In the genomic region with DNA sequence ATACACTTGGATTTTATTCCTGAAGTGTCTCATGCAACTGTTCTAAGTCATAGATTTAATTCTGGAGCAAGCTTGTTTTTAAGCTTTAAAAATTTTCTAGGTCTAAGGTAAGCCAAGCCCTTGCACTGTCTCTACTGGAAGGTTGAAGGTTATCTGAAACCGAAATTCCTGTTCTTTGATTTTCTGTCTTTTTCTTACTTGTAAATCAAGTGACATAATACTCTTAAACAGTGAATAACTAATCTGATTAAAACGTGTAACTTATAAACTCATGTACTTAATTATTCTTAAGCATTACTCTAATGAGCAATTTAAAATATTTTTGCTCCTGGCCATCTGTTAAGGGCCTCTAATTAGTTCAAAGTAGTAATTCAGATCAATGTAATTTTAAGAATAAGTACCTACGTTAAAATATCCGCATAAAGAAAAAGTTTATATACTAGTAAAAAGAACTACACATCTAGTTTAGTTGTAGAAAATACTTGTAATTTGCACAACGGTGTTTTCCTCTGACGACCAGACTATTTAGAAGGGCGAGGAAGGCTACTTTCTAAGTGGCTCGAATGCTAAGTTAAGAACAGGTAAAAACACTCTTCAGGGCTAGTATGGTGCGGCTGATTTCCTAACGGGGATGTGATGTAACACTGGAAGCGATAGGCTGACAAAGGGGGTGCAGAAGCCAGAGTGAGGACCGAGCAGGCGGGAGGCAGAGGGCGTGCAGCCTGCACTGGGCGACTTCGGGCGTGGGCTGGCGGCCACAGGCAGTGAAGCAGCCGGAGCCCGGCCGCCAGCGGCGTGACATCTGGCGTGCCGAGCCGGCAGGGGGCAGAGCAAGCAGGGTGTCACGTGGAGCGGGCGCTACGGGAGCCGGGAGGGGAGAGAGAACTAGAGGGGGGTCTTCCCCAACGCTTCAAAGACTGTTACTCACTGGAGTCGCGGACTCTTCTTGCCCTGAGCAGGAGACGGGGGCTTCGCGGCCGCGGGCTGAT, we compare ENCODE assay signal across 8 mouse cellular contexts. TPM values are rescaled to one million over a fixed set of nuclear protein-coding genes. Genes with fewer than 3 reads are reported as not detected.
DNase-seq lines count a peak whose midpoint lies in the region; ATAC-seq and TF ChIP-seq lines count a peak whose summit lies in the region.

No protein-coding gene starts in this region.

- no peaks in the 10 kb centered on the region for H3K27me3 ChIP-seq in embryonic facial prominence, embryonic 13.5 days
- H3K27me3 ChIP-seq in limb, embryonic 14.5 days (ENCODE audit: control insufficient read depth, insufficient read depth, low read length): no peaks in the 10 kb centered on the region
- no peaks in the 10 kb centered on the region for H3K27me3 ChIP-seq in midbrain, postnatal 0 days (ENCODE audit: insufficient read depth, low read length)

- 1% methylated on average over 38 of the region's 39 CpGs for WGBS in embryonic facial prominence, embryonic 13.5 days
- 2% methylated on average over 32 of the region's 39 CpGs for WGBS in limb, embryonic 14.5 days
- WGBS in midbrain, postnatal 0 days: 2% methylated on average over 23 of the region's 39 CpGs

- no peaks in the 10 kb centered on the region for H3K36me3 ChIP-seq in embryonic facial prominence, embryonic 13.5 days
- no peaks in the 10 kb centered on the region for H3K36me3 ChIP-seq in limb, embryonic 14.5 days (ENCODE audit: control insufficient read depth, insufficient read depth, low read length)
- H3K36me3 ChIP-seq in midbrain, postnatal 0 days (ENCODE audit: insufficient read depth, low read length): no peaks in the 10 kb centered on the region

- peak; percentile 88 for DNase-seq in 3134 (ENCODE audit: extremely low read depth, insufficient read length, low spot score)
- DNase-seq in adrenal gland, postnatal 36 days: peak; percentile 97 to 98
- peak; percentile 94 for DNase-seq in heart, adult 8-10 months (ENCODE audit: low spot score)
- DNase-seq in kidney, adult 9 months: peak; percentile 93
- DNase-seq in limb, embryonic 14.5 days (ENCODE audit: low spot score): peak; percentile 91
- peak; percentile 92 for DNase-seq in midbrain, postnatal 0 days (ENCODE audit: low spot score)
- peak; percentile 89 to 92 for DNase-seq in spleen, postnatal 14 days (ENCODE audit: low spot score in 2 of 2)

- no peaks in the 10 kb centered on the region for H3K9me3 ChIP-seq in embryonic facial prominence, embryonic 13.5 days
- H3K9me3 ChIP-seq in limb, embryonic 14.5 days (ENCODE audit: control insufficient read depth, low read length): no peaks in the 10 kb centered on the region
- H3K9me3 ChIP-seq in midbrain, postnatal 0 days (ENCODE audit: low read length): no peaks in the 10 kb centered on the region

- peak overlapping the region; percentile 99 for H3K9ac ChIP-seq in embryonic facial prominence, embryonic 13.5 days
- peak overlapping the region; percentile 99 for H3K9ac ChIP-seq in limb, embryonic 14.5 days (ENCODE audit: low read depth, low read length, severe bottlenecking)
- peak overlapping the region; percentile 95 for H3K9ac ChIP-seq in midbrain, postnatal 0 days (replicated peaks; ENCODE audit: low read length, poor library complexity, severe bottlenecking)

- H3K4me1 ChIP-seq in embryonic facial prominence, embryonic 13.5 days: peaks cover 9% of the 10 kb centered on the region
- 0 out of 2 replicates have a peak, but pooled peaks cover 5% of the 10 kb centered on the region for H3K4me1 ChIP-seq in limb, embryonic 14.5 days (ENCODE audit: control insufficient read depth, insufficient read depth, low read length)
- H3K4me1 ChIP-seq in midbrain, postnatal 0 days (ENCODE audit: insufficient read depth, low read length): no peaks in the 10 kb centered on the region

- ATAC-seq in embryonic facial prominence, embryonic 13.5 days (ENCODE audit: insufficient number of reproducible peaks, insufficient read depth, low FRiP score, low TSS enrichment, low read depth): peak; percentile 67
- peak; percentile 66 for ATAC-seq in limb, embryonic 14.5 days (ENCODE audit: low FRiP score, low read depth)
- peak; percentile 67 for ATAC-seq in midbrain, postnatal 0 days (ENCODE audit: low FRiP score)

- TF ChIP-seq POLR2A in limb, embryonic 14.5 days (IDR thresholded peaks at IDR 0.05; ENCODE audit: borderline replicate concordance, extremely low read depth, insufficient read depth, insufficient read length): 0 out of 2 replicates have a peak, but pooled peaks have one; percentile 38

- peak overlapping the region; percentile 100 for H3K27ac ChIP-seq in embryonic facial prominence, embryonic 13.5 days
- H3K27ac ChIP-seq in limb, embryonic 14.5 days (replicated peaks; ENCODE audit: low read depth, low read length): peak overlapping the region; percentile 99
- peak overlapping the region; percentile 100 for H3K27ac ChIP-seq in midbrain, postnatal 0 days (ENCODE audit: low read depth, low read length)

- H3K4me2 ChIP-seq in embryonic facial prominence, embryonic 13.5 days: peak overlapping the region; percentile 62
- H3K4me2 ChIP-seq in limb, embryonic 14.5 days (replicated peaks; ENCODE audit: low read depth, low read length, severe bottlenecking): peak overlapping the region; percentile 65
- H3K4me2 ChIP-seq in midbrain, postnatal 0 days (ENCODE audit: low read depth, low read length, poor library complexity, severe bottlenecking): peak overlapping the region; percentile 66

- peak; percentile 85 for TF ChIP-seq CTCF in midbrain, postnatal 0 days (IDR thresholded peaks at IDR 0.05)

- peak overlapping the region; percentile 90 for H3K4me3 ChIP-seq in embryonic facial prominence, embryonic 13.5 days
- peak overlapping the region; percentile 94 for H3K4me3 ChIP-seq in limb, embryonic 14.5 days (replicated peaks; ENCODE audit: low read length)
- H3K4me3 ChIP-seq in midbrain, postnatal 0 days (ENCODE audit: low read depth, low read length): peak overlapping the region; percentile 74

RNA-seq across cellular contexts. Expression of a gene that starts 1.6 kb away (rescaled TPM):
- 10 to 100 TPM; 72.7 to 88.4 TPM for total RNA-seq in adrenal gland, postnatal 36 days (2021)
- polyA plus RNA-seq in embryonic facial prominence, embryonic 13.5 days (2015; fragmentation: Nextera tagmentation; extraction: Ambion mirVana): 14.9 and 16.8 TPM in 2 replicates
- total RNA-seq in heart, adult 8-10 months (2022): 10 to 100 TPM; 75.1 to 88.7 (median 81.0) TPM
- 28.5 and 30.4 TPM in 2 replicates for polyA plus RNA-seq in limb, embryonic 14.5 days (2012; rRNA removed)
- 10.3 and 11.5 TPM in 2 replicates for polyA plus RNA-seq in limb, embryonic 14.5 days (2014; fragmentation: Nextera tagmentation; extraction: Ambion mirVana)
- total RNA-seq in midbrain, postnatal 0 days (2014; rRNA removed): 52.5 and 56.5 TPM in 2 replicates
- 10.4 and 12.8 TPM in 2 replicates for polyA plus RNA-seq in midbrain, postnatal 0 days (2015; fragmentation: Nextera tagmentation; extraction: Ambion mirVana)

RNA-seq across cellular contexts. Expression of a gene that starts 1.6 kb away (rescaled TPM):
- total RNA-seq in adrenal gland, postnatal 36 days (2021): 1 to 10 TPM; 1.6 to 1.8 TPM
- 1.2 and 2.3 TPM in 2 replicates for polyA plus RNA-seq in embryonic facial prominence, embryonic 13.5 days (2015; fragmentation: Nextera tagmentation; extraction: Ambion mirVana)
- total RNA-seq in heart, adult 8-10 months (2022): 1 to 10 TPM in 1 of 4 experiments, under 1 TPM in 3; 0.60 to 1.1 (median 0.71) TPM
- polyA plus RNA-seq in limb, embryonic 14.5 days (2012; rRNA removed): 4.0 and 4.1 TPM in 2 replicates
- 3.7 and 4.8 TPM in 2 replicates for polyA plus RNA-seq in limb, embryonic 14.5 days (2014; fragmentation: Nextera tagmentation; extraction: Ambion mirVana)
- 1.0 and 1.9 TPM in 2 replicates for total RNA-seq in midbrain, postnatal 0 days (2014; rRNA removed)
- polyA plus RNA-seq in midbrain, postnatal 0 days (2015; fragmentation: Nextera tagmentation; extraction: Ambion mirVana): 0.77 and 0.96 TPM in 2 replicates

RNA-seq across cellular contexts. Expression of a gene that starts 28.9 kb away (rescaled TPM):
- 1 to 10 TPM; 1.6 to 2.8 TPM for total RNA-seq in adrenal gland, postnatal 36 days (2021)
- polyA plus RNA-seq in embryonic facial prominence, embryonic 13.5 days (2015; fragmentation: Nextera tagmentation; extraction: Ambion mirVana): 1.4 and 1.9 TPM in 2 replicates
- 1 to 10 TPM in 1 of 4 experiments, under 1 TPM in 3; 0.52 to 1.9 (median 0.95) TPM for total RNA-seq in heart, adult 8-10 months (2022)
- polyA plus RNA-seq in limb, embryonic 14.5 days (2012; rRNA removed): 1.7 and 2.6 TPM in 2 replicates
- polyA plus RNA-seq in limb, embryonic 14.5 days (2014; fragmentation: Nextera tagmentation; extraction: Ambion mirVana): 0.22 and 0.66 TPM in 2 replicates
- total RNA-seq in midbrain, postnatal 0 days (2014; rRNA removed): 1.2 and 1.5 TPM in 2 replicates
- polyA plus RNA-seq in midbrain, postnatal 0 days (2015; fragmentation: Nextera tagmentation; extraction: Ambion mirVana): 0.72 and 1.0 TPM in 2 replicates

RNA-seq across cellular contexts. Expression of a gene that starts 52.1 kb away (rescaled TPM):
- not detected for total RNA-seq in adrenal gland, postnatal 36 days (2021)
- not detected in 2 replicates for polyA plus RNA-seq in embryonic facial prominence, embryonic 13.5 days (2015; fragmentation: Nextera tagmentation; extraction: Ambion mirVana)
- not detected for total RNA-seq in heart, adult 8-10 months (2022)
- not detected in 2 replicates for polyA plus RNA-seq in limb, embryonic 14.5 days (2012; rRNA removed)
- not detected in 2 replicates for polyA plus RNA-seq in limb, embryonic 14.5 days (2014; fragmentation: Nextera tagmentation; extraction: Ambion mirVana)
- not detected in 2 replicates for total RNA-seq in midbrain, postnatal 0 days (2014; rRNA removed)
- polyA plus RNA-seq in midbrain, postnatal 0 days (2015; fragmentation: Nextera tagmentation; extraction: Ambion mirVana): not detected in 2 replicates

Comparison
In these comparisons a context has a peak if more than half of its experiments do, and no peak if none do; other contexts are left out.
1. Peak in every context shown above with its lines: DNase-seq, ATAC-seq, H3K4me3 ChIP-seq and H3K27ac ChIP-seq.